ENCODE assay signal across 11 mouse cellular contexts in genomic region chr17:71135108-71135507, GRCm38 (mm10). TPM values are rescaled to one million over a fixed set of nuclear protein-coding genes. Genes with fewer than 3 reads are reported as not detected.
DNase-seq lines count a peak whose midpoint lies in the region; ATAC-seq lines count a peak whose summit lies in the region.
"Had no signal": no experiment of that assay in that cellular context is flagged by ENCODE, and none has a peak within 500 bp of the region (broad histone marks: within the 10 kb centered on the region; RNA-seq: fewer than 3 reads in every experiment).

No protein-coding gene starts in this region.

- intact Hi-C loops in left cerebral cortex, postnatal 36 days (cut with DNase I) = no loop called here

- ATAC-seq in megakaryocyte, adult 5-6 weeks (ENCODE audit: poor library complexity, severe bottlenecking) = peak; percentile 86
- ATAC-seq: forebrain, embryonic 14.5 days; hindbrain, postnatal 0 days had no signal

- DNase-seq in adrenal gland, adult 2 months = peak; percentile 35
- no peak for DNase-seq in adrenal gland, adult 18-20 months (ENCODE audit: low spot score in 2 of 2)
- peak; percentile 63 for DNase-seq in layer of hippocampus, adult 9-11 months
- DNase-seq in layer of hippocampus, adult 8-10 months (ENCODE audit: low spot score in 2 of 2) = no peak
- DNase-seq in kidney, adult 8-10 months = peak; percentile 74
- no peak for DNase-seq in left cerebral cortex, postnatal 36 days (ENCODE audit: low spot score in 2 of 2)
- DNase-seq in thymus, adult 18-20 months = no peak
- DNase-seq: cerebellum, postnatal 36 days had no signal

RNA-seq across cellular contexts. Expression of gene Lpin2, which starts 47.3 kb away (rescaled TPM):
- total RNA-seq in adrenal gland, adult 2 months (2021) = 10 to 100 TPM; 38.1 to 43.0 TPM
- 7.0 and 8.2 TPM in 2 replicates for polyA plus RNA-seq in adrenal gland, adult 2 months (2012; rRNA removed)
- 10 to 100 TPM; 34.4 to 40.1 TPM for total RNA-seq in adrenal gland, adult 18-20 months (2021)
- total RNA-seq in layer of hippocampus, adult 8-10 months (2022) = 100 to 1,000 TPM in 2 of 4 experiments, 10 to 100 TPM in 2; 87.1 to 123 (median 105) TPM
- 21.7 and 25.3 TPM in 2 replicates for total RNA-seq in megakaryocyte, adult 5-6 weeks (2015)
- 31.4 and 38.1 TPM in 2 replicates for total RNA-seq in megakaryocyte, adult 5-6 weeks (2017)
- total RNA-seq in left cerebral cortex, postnatal 36 days (2021) = 10 to 100 TPM; 74.0 to 89.0 TPM

Comparison
In these comparisons a context has a peak if more than half of its experiments do, and no peak if none do; other contexts are left out.
1. DNase-seq: peak in adrenal gland, adult 2 months (single experiment), layer of hippocampus, adult 9-11 months (single experiment) and kidney, adult 8-10 months (2 of 2); none in adrenal gland, adult 18-20 months (0 of 2), layer of hippocampus, adult 8-10 months (0 of 2), left cerebral cortex, postnatal 36 days (0 of 2) and thymus, adult 18-20 months (0 of 2).